Mouse (Mus musculus) urinary bladder, adult 2 months (tissue): ENCODE data around the gene Cabp4. TPM values are rescaled to one million over a fixed set of nuclear protein-coding genes. Genes with fewer than 3 reads are reported as not detected.

Experiments used
- polyA plus RNA-seq: library from polyadenylated mRNA; depleted of rRNA; stranded (reverse); fragments of >200 nt; gene quantifications from 2 replicates; pipeline ENCODE4 v1.2.3, GENCODE M21; 2012; rRNA removed

The Cabp4 gene
- polyA plus RNA-seq, 1 experiment = 0.30 TPM

Other genes starting within 250 kb of the Cabp4 start
- 88.3 and 112 TPM in 2 replicates for gene Tcirg1, start 236.9 kb downstream of the Cabp4 start, polyA plus RNA-seq
- 223 and 242 TPM in 2 replicates for gene Ndufs8, start 231.3 kb downstream of the Cabp4 start, polyA plus RNA-seq
- 6.8 TPM in 2 replicates for gene Aldh3b1, start 214.2 kb downstream of the Cabp4 start, polyA plus RNA-seq
- 85.1 and 99.6 TPM in 2 replicates for gene Unc93b1, start 208.8 kb downstream of the Cabp4 start, polyA plus RNA-seq
- 0.73 and 0.78 TPM in 2 replicates for gene Aldh3b3, start 185.4 kb downstream of the Cabp4 start, polyA plus RNA-seq
- 108 and 135 TPM in 2 replicates for gene Aldh3b2, start 171.7 kb downstream of the Cabp4 start, polyA plus RNA-seq
- 13.0 and 15.0 TPM in 2 replicates for gene Acy3, start 157.5 kb downstream of the Cabp4 start, polyA plus RNA-seq
- gene Tbx10, start 151.3 kb downstream of the Cabp4 start, polyA plus RNA-seq = 0.03 TPM in 1 of 2 replicates, not detected in the other
- 5.1 and 7.5 TPM in 2 replicates for gene Nudt8, start 143.5 kb downstream of the Cabp4 start, polyA plus RNA-seq
- 3.2 and 3.6 TPM in 2 replicates for gene Gm49405, start 143.4 kb downstream of the Cabp4 start, polyA plus RNA-seq
- gene Doc2g, start 140.7 kb downstream of the Cabp4 start, polyA plus RNA-seq = 9.9 and 11.1 TPM in 2 replicates
- gene Ndufv1, start 131.2 kb downstream of the Cabp4 start, polyA plus RNA-seq = 157 and 167 TPM in 2 replicates
- 582 and 591 TPM in 2 replicates for gene Gstp1, start 106.0 kb downstream of the Cabp4 start, polyA plus RNA-seq
- gene Gstp2, start 98.0 kb downstream of the Cabp4 start, polyA plus RNA-seq = 69.1 and 69.5 TPM in 2 replicates
- 5.5 and 7.1 TPM in 2 replicates for gene Gstp3, start 84.5 kb downstream of the Cabp4 start, polyA plus RNA-seq
- gene Cabp2, start 62.5 kb downstream of the Cabp4 start, polyA plus RNA-seq = not detected in 2 replicates
- gene Cdk2ap2, start 46.9 kb downstream of the Cabp4 start, polyA plus RNA-seq = 74.4 and 89.6 TPM in 2 replicates
- gene Pitpnm1, start 44.0 kb downstream of the Cabp4 start, polyA plus RNA-seq = 44.1 and 45.2 TPM in 2 replicates
- gene Aip, start 18.2 kb downstream of the Cabp4 start, polyA plus RNA-seq = 154 and 160 TPM in 2 replicates
- 0.04 and 0.10 TPM in 2 replicates for gene Gpr152, start 4.2 kb downstream of the Cabp4 start, polyA plus RNA-seq
- 243 and 277 TPM in 2 replicates for gene Coro1b, start 4.6 kb upstream of the Cabp4 start, polyA plus RNA-seq
- 4.2 and 4.4 TPM in 2 replicates for gene Ptprcap, start 9.6 kb upstream of the Cabp4 start, polyA plus RNA-seq
- gene Rps6kb2, start 19.3 kb upstream of the Cabp4 start, polyA plus RNA-seq = 42.6 and 51.9 TPM in 2 replicates
- gene Carns1, start 31.4 kb upstream of the Cabp4 start, polyA plus RNA-seq = 18.7 and 21.7 TPM in 2 replicates
- 2.9 and 3.9 TPM in 2 replicates for gene Tbc1d10c, start 47.3 kb upstream of the Cabp4 start, polyA plus RNA-seq
- gene Ppp1ca, start 48.0 kb upstream of the Cabp4 start, polyA plus RNA-seq = 257 and 304 TPM in 2 replicates
- gene Rad9a, start 57.6 kb upstream of the Cabp4 start, polyA plus RNA-seq = 19.2 and 23.2 TPM in 2 replicates
- 10.8 and 13.1 TPM in 2 replicates for gene Clcf1, start 70.2 kb upstream of the Cabp4 start, polyA plus RNA-seq
- not detected in 2 replicates for gene AC109138.7, start 70.3 kb upstream of the Cabp4 start, polyA plus RNA-seq
- 76.4 and 82.1 TPM in 2 replicates for gene Pold4, start 87.9 kb upstream of the Cabp4 start, polyA plus RNA-seq
- gene Ssh3, start 125.1 kb upstream of the Cabp4 start, polyA plus RNA-seq = 83.3 and 90.8 TPM in 2 replicates
- gene Ankrd13d, start 139.1 kb upstream of the Cabp4 start, polyA plus RNA-seq = 13.6 and 18.6 TPM in 2 replicates
- 69.4 and 74.6 TPM in 2 replicates for gene Grk2, start 162.2 kb upstream of the Cabp4 start, polyA plus RNA-seq